Mouse (Mus musculus): ENCODE results near the gene Sema7a.
A peak's percentile ranks its signal among the peaks of the same experiment; 100 is the strongest.

Gene Sema7a

DNA sequence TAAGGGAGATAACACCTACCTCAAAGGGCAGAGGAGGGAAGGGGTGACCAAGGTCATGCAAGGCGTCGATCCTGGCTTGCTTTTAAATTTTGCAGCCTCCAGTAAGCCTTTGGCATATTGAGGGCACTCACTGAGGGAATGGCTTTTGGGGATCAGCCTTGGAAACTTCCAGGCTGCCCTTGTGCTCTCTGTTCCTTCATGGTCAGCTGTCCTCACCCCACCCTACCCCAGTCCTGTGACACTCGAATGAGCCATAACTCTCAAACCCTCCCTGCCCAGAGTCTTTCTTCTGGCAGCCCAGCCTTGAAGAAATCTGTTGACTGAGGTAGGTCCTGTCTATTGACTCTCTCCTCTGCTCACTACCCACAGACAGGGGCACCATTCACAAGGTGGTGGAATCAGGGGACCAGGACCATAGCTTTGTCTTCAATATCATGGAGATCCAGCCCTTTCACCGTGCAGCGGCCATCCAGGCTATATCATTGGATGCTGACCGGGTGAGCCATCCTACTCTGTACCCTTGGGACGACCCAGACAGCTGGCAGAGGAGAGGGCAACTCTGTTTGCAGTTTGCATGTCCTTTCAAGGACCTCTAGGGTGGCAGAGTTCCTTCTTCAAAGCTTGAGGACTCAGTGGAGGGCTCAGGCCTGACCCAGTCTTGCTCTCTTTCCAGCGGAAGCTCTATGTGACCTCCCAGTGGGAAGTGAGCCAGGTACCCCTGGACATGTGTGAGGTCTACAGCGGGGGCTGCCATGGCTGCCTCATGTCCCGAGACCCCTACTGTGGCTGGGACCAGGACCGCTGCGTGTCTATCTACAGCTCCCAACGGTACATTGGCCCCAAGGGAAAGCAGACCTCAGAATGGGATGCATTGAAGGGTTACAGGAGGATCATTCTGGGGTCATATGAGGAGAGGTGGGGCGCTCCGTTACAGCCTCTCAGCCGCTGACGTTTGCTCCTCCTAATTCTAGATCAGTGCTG is 20.3 kb downstream of the Sema7a start:
- DNase-seq (ENCODE audit: low read depth): no peak

DNA sequence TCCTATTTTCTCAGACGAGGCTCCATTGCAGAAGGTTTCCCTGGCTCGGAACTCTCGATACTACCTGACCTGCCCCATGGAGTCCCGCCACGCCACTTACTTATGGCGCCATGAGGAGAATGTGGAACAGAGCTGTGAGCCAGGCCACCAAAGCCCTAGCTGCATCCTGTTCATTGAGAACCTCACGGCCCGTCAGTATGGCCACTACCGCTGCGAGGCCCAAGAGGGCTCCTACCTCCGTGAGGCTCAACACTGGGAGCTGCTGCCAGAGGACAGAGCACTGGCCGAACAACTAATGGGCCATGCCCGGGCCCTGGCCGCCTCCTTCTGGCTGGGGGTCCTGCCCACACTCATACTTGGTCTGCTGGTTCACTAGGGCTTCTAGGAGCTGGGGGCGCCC is 21.3 kb downstream of the Sema7a start:
- DNase-seq (ENCODE audit: low read depth): no peak

DNA sequence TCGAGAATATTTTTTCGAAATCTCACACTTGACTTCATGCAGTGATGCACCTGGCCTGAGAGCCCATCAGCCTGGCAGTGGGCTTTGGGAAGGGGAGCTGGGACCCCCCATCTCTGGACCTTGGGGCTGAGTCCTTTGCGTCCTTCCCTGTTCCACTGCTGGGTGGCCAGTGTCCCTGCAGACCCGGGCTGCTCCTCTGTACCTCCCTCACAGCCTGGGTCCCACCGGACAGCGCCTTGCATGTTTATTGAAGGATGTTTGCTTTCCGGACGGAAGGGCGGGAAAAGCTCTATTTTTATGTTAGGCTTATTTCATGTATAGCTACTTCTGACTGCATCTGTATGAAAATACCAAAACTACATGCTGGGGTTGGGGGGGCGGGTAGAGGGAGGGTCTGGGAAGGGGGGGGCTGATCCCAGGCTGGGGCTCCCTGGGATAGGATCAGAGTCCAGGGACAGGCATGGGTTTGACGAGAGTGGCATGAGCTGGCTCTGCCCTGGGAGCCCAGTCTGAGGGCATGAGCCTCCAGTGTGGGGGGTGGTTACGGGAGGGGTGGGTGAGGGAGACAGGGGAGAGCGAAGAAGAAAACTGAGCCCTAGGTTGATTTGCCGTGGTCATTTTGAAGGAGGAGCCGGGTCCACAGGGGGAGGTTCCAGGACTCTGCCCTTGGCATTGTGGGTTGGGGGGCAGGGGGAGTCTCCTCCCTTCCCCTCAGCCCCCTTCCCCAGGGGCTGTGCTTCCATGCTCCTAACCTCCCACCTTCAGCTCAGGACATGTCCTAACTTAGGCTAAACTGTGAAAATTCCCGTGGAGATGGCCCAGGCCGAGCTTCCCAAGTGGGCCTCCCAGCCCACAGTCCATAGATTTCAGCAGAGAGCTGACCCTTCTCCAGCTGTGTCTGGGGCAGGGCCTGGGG is 22.2 kb downstream of the Sema7a start:
- DNase-seq (ENCODE audit: low read depth): no peak

DNA sequence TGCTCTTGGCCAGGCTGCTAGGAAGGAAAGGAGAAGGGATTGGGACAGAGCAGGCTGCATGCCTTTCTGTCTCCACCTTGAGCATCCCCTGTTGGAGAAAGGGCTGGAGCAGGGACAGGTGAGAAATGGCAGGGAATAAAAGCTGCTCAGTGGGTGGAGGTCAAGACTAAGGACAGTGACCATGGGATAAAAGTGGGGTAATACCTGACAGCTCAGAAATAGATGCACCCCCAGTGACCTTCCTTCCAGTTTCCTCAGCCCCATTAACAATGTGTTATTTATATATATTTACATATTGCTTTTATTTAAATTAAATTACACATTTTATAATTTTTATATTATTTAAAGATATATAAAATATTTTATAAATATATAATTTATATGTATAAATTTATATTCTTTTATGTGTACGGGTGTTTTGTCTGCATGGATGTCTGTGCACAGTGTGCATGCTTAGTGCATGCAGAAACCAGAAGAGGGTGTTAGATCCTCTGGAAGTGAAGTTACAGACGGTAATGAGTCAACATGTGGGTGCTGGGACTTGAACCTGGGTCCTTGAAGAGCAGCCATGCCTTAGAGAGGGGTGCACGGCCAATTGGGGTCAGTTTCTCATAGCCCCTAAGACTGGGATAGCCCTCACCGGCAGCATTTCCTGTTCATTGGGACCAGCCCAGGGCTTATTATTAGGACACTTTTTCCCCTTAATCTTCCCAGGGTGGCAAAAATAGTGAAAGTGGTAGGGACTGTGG is 23.5 kb downstream of the Sema7a start:
- DNase-seq (ENCODE audit: low read depth): no peak

DNA sequence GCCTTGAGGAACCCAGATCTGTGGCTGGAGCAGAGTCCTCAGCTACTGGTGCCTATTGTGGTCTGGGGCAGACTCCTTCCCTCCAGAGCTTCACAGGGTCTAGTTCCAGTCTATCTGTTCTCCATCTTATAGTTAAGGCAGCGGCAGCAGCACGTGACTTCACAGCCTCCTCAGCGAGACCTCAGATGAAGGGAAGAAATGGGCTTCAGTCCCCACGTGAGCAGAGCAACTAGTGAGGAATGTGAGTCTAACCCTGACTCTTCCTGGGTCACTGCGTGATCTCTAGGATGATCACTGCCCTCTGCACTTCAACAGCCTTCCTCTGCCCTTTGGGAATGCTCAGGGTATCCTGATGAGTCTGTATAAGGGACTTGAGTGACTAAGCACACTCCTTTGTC is 24.1 kb downstream of the Sema7a start:
- no peak for DNase-seq (ENCODE audit: low read depth)

DNA sequence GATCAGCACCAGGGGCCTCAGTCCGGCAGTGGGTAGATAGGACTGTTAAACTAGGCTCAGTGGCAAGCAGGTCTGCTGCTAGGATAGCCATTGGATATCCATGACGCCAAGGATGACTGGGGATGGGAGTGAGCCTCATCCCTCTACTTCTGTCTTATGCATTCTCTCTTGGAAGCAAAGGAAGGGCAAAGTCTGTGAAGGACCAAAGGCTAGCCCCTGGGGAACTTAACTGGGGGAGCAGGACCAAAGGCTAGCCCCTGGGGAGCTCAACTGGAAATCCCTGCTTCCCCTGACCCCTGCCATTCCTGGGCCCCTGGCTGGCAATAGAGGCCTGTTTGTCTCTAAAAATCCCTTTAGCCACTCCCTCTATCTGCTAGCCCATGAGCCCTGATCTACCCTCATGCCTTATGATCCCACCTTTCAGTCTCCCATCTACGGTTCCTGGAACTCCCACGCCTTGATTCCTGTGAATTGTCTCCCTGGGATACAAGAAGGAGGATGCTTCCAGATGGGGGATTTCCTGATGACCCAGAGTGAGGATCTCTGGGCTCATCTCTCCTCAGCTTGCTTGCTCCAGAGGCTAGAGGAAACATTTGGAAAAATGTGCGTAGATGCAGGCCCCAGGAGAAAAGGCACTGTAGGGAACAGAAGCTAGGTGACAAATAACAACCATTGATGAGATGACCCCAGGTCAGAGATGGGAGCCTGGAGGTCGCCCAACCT is 24.8 kb downstream of the Sema7a start:
- DNase-seq (ENCODE audit: low read depth): no peak

DNA sequence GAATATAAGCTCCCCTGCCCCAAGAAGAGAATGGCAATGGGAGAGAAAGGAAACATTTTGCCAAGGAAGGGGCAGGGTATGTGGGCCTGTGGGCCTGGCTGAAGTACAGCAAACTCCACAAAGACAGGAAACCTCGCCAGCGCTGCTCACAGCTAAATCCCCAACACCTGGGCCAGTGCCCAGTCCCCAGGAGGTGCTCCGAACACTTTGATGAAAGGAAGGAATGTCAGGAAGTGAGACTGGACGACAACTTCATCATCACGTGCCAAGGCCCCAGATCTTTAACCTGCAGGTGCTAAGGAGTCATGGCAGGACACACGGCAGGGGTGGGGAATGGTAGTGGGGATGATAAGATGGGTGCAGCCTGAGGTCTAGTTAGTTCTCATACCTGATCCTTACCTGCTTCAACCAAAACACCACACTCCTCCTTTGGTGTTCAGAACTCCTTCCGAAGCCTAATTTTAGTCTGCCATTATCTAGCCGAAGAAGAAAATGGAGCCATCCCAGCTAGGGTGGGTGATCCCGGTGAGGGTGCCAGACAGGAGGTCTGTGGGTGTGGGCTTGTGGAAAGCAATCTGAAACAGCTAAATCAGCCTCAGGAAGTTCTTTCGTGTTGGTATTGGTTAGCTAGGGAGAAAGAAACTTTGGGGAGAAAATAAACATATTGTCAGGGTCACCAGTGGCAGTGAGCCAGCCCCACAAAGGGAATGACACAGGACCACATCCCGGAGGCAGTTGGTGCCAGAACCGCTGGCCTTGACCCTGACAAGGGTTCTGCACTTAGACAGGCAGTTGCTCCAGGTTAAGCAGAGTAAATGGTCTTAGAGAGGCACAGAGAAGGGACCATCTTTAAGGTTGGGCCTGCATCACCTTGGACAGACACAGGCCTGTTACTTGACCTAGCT is 25.6 kb downstream of the Sema7a start:
- no peak for DNase-seq (ENCODE audit: low read depth)

DNA sequence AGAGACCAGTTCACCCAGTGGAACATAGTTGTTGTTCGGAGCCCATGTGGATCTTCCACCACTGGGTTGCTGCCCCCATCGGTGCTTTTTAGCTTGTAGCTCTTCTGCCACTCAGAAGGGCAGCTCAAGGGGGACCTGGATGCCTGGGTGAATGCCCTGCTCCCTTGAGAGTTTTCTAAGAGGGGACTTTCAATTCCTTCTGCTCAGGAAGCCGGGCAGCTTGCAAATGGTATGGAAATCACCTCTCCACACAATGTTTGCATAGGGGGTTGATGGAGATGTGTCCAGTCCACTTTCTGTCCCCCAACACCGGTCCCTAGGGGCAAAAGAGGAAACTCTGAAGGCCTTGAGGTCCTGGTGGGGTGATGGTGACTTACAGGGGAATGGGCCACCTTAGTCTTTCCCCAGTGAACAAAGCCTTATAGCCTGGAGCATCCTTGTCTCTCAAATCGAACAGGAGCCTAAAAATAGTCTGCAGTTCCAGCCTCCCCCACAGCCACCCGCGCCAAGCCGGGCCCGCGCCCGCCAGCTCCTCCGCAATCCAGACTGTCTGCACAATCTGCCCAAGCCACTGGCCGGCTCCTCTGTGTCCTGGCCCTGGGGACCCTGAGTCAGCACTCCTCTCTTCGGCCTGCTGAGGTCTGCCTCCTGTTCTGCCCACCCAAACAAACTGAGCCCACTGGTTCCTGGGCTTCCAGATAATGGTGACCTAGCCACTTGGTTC is 27.5 kb downstream of the Sema7a start:
- no peak for DNase-seq (ENCODE audit: low read depth)

DNA sequence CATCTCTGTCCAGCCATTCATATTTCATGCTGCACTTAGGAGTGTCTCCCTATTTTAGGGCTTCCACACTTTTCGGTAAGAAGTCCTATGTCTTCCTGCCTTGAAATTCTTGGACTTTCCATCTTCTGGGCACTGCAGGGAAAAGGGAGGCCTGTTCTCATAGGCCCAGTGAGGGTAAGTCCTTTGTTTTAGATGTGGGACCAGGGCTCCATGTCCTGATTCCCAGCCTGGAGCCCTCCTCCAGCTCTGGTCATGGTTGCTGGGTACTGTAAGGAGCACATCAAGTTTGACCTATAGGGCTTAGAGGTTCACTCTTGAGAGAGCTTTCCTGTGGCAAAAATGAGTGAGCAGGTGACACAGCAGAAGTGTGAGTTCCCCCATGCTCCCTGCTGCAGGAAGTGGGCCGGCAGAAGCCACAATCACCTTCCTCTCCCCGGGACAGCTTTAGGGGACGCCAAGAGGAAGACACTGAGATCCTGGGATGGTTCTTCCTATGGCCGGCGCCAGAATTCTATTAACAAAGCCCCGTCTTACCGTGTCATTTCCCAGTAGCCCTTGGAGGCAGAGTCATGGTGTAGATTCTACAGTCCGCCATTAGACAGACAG is 28.4 kb downstream of the Sema7a start:
- DNase-seq (ENCODE audit: low read depth): peak; percentile 40

DNA sequence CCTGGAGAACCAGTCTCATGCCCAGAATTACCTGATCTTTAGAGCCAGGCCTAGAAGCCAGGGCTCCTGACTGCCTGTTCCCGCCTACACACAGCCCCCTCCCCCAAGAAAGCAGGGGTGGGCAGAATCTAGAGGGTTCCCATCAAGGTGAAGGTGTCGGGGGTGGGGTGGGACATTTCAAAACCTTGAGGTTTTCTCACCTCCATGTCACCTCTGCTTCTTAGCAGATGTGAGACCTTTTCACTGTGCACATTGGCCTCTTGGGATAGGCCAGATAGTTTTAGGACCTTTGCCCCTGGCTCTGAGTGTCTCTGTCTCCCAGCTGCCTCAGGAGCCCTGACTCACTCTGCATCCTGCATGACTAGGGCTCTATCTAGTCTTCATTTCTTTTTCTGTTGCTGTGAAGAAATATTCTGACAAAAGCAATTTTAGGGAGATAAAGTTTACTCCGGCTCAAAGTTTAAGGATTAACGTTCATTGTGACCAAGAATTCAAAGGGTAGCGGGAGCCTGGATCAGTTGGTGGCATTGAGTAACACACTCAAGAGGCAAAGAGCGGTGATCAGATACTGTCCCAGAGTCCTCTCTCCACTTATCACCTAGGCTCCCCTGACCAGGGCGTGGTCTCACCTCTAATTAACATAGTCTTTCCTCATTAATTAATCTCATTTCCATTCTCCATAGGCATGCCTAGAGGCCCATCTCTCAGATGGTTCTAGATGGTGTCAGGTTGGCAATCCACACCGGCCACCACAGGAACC is 29.1 kb downstream of the Sema7a start:
- DNase-seq (ENCODE audit: low read depth): no peak

DNA sequence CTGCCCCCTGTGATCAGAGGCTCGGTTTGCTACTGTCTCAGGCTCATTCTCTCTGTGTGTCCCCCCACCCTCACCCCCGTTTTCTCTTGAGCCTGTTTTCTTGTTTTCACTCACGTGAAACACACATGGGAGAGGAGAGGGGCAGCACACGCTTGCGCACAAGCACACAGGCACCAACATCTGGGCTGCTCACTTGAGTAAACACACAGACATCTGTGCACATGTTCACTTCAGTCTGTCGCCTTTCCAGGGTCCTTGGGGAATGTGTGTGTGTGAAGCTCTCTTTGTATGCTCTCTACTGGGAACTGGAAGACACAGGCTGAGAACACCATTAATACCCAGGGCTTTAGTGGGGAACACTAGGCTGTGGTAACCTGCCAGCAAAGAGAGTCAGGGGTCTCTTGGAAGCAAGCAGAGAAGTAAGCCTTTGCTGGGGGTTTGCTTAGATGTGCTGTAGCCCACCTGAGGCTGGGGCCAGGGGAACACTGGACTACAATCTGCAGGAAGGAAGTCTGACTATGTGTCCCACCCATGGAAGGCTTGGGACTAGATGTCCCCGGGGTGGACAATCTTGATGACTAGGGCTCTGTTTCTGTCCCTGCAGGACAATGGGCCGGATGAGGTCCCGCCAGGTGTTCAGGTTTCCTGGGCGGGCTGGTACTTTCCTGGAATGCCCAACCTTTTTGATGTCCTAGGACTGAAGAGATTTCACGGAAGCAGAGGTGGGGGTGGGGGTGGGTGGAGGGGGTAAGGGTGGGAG is 30.0 kb downstream of the Sema7a start:
- DNase-seq (ENCODE audit: low read depth): no peak

DNA sequence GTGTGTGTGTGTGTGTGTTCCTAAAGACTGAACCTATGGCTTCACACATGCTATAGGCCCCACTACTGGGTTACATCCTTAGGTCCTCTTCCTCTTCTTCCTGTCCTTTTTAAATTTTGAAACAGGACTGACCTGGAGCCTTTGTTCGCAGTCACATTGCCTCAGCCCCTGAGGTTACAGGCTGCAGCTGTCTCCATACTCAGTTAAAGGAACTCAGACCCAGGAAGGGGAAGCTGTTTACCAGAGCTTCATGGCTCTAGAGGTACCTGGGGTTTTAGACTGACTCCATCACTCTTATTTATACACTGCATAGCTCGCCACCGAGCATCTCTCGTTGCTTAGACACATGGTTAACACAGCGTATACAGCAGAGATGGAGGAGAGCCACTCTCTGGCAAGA is 31.5 kb downstream of the Sema7a start:
- DNase-seq (ENCODE audit: low read depth): peak; percentile 41

DNA sequence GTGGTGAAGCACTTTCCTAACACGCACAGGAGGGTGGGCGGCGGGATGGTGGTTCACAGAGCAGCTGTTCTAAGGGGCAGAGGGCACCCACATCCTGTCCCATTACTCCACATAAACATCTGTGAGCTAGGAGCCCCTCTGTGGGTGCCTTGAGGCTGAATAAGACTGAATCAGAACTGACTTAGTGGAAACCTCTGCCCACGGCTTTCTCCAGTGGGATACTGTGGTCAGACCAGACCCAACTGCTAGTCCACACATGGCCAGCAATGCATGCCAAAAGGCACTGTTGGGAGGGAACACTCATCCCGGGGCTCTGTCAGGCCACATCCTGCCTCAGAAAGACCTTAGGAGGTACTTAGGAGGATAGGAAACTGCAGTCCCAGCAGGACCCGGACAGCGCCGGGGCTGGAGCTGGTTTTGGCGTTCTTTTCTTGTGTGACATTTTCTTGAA is 32.3 kb downstream of the Sema7a start:
- peak; percentile 57 for DNase-seq (ENCODE audit: low read depth)

DNA sequence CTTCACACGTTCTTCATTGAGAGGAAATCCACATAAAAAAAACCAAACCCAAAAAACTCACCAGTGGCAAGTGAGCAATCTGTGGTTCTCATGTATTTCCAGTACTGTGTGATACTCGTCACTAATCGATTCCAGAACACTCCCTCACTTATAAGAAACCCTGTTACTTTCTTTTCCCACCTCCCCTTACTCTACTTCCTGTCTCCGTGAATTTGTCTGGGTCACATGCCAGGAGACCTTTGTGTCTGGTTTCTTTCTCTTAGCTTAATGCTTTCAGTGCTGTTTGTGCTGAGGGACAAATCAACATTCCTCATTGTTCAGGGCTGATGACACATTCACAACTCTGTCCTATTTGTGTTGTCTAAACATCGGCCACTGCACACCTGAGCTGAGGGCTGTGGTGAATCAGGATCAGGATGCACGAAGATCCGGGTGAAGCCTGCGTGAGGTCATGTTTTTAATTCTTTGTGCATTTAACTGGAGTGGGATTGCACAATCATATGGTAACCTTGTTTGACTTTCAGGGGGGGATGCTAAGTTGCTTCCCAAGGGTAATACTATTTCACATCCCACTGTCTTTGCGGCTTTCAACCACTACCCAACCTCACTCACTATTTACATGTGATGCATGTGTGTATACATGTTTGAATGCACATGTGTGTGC is 33.0 kb downstream of the Sema7a start:
- peak; percentile 34 for DNase-seq (ENCODE audit: low read depth)

DNA sequence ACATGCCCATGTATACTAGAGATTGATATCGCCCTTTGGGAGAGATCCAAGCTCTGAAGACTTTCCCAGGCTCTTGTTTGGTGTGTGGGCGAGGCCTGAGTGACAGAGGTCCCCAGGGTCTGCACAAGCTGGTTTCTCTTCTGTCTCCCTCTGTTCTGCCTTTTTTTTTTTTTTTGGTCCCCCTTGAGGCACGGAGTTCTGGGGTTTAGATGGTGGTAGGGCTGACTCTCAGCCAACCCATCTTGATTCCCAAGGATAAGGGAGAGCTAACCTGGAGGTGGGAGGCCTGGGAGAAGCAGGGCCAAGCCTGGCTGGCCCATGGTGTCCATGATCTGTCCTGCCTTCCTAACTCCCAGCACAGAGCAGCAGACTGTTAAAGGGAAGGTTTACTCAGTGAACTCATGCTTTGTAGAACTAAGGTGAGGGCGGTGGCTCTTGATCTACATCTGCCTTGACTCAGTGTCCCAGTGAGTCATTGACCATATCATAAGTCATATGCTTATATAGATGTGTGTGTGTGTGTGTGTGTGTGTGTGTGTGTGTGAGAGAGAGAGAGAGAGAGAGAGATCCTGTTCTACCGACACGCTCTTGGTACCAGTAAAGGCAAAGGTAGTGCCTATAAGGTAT is 33.6 kb downstream of the Sema7a start:
- DNase-seq (ENCODE audit: low read depth): no peak

DNA sequence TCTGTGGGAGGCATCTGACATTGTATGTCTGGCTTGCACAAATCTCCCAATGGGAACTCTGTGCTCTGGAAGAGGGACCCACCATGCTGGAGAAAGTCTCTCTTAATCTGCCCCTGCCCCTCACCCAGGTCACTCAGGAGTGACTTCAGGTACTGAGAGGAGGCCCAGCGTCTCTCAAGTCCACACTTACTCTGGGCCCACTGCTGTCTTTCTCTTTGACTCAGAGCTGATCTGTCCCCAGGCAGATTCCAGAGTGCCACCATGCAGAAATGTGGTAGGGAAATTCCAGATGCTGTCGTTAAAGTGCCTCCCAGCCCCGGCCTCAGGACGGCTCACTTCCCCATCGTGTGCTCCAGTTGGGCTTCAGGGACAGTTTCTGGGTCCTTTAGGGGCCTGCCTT is 34.3 kb downstream of the Sema7a start:
- DNase-seq (ENCODE audit: low read depth): no peak

Data from naive thymus-derived CD4-positive, alpha-beta T cell, adult 2 months (primary cell).